Mouse (Mus musculus): ENCODE results near the gene Gm17720. TPM values are rescaled to one million over a fixed set of nuclear protein-coding genes. Genes with fewer than 3 reads are reported as not detected.

Gene Gm17720
- polyA plus RNA-seq, 1 experiment = not detected

DNA sequence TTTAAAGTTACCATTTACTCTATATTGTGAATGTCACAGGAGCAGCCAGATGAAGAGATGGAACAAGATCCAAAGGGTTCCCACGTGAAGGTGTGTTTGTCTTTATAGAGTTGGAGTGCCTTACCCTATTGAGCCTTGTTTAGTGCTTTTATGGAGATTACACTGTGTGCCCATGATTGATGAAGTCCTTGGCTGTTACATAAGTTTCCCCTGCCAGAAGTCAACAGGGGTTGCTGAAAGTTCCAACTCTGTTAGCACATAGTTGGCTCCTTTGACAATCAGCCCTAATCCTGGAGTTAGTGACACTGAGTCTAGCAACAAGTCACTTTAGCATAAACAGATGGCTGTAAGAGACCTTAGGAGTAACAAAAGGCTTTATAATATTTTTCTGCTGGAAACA, 10.7 kb downstream of the Gm17720 start:
- TF ChIP-seq CTCF (IDR thresholded peaks at IDR 0.05; ENCODE audit: insufficient read depth, low read length) (no peak), POLR2A (IDR thresholded peaks at IDR 0.05; ENCODE audit: borderline replicate concordance, extremely low read depth, low read depth, low read length) (no peak)
- 38% methylated on average over 1 of the region's 1 CpGs for WGBS
- Histone ChIP-seq H3K4me1 (ENCODE audit: control insufficient read depth, insufficient read depth, low read length) (no peaks in the 10 kb centered on the region), H3K4me3 (replicated peaks; ENCODE audit: extremely low read depth, low read depth, low read length) (no peak overlapping the region)
- no peak for DNase-seq

DNA sequence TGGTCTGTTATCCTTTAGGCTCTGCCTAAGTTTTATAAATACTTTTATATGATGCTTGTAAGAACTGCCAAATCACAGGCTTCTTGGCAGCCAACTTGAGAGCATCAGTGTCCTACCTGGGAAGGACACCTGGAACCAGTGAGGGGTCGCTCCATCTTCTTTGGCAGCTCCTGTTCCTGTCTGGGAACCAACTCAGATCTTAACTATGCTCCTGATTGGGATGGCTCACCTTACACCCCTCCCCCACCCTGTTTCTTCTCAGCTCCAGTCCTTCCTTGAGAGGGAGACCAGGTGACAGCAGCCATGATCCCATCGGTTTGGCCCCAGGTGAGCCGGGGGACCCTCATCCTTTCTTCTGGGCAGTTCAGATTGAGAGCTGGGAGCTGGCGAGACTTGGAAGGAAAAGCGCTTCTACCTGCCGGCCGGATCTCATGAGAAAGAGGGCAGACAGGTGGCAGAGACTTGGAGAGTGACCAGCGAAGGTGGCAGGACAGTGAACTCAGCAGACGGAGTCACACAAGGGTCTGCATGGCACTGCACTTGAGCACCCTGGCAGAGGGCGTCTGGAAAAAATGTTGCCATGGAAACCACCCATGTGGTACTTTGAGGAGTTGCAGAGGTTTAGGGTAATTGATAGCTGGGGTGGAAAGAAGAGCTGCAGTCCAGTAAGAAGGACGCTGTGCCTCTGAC, 20.0 kb downstream of the Gm17720 start:
- TF ChIP-seq POLR2A (IDR thresholded peaks at IDR 0.05; ENCODE audit: borderline replicate concordance, extremely low read depth, low read depth, low read length) = no peak
- TF ChIP-seq CTCF (IDR thresholded peaks at IDR 0.05; ENCODE audit: insufficient read depth, low read length) = no peak
- H3K4me1 ChIP-seq (ENCODE audit: control insufficient read depth, insufficient read depth, low read length) = no peaks in the 10 kb centered on the region
- 75% methylated on average over 11 of the region's 11 CpGs for WGBS
- no peak overlapping the region for H3K4me3 ChIP-seq (replicated peaks; ENCODE audit: extremely low read depth, low read depth, low read length)
- DNase-seq = no peak

DNA sequence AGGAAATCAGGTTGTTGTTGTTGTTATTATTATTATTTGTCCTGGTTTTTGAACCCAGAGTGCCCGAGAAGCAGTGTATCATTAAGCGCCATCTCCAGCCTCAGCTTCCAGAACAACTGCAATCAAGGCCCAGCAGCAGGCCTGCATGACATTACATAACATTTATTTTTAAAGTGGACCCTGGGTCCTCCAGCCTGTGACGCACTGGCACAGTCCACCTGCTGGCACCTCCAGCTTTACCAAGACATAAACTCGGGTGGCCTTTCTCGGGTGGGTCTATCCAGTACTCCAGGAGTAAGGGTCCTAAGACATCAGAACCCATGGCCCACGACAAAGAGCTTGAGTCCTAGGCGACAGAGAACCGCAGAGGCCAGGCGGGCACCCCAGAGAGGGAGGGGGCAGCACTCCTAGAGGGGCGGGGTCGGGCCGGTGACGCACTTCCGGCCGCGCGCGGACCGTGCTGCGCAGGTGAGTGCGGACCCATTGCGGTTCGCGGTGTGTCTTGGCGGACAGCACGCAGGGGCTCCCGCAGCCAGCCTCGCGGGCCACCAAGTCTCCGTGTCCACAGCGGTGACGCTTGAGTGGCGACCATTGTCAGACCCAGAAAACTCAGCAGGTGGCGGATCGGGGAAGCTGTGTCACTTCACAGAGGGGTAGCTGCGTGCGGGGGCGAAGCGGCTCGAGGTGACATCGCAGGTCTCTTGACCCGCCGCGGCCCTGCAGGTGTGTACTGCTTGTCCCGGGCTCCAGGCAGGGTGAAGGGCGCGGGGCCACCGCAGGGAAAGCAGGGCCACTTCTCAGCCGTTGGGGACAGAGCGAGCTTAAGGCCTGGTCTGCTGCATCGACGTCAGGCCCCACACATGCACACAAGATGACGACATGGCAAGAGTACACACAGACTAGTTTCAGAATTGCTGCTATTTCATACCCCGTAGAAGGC, 23.0 kb downstream of the Gm17720 start, which contains the start of gene Zfp612:
Gene Zfp612, plus strand, starts transcription at position 465 of the 940 bp plus-strand sequence.
- H3K4me1 ChIP-seq (ENCODE audit: control insufficient read depth, insufficient read depth, low read length) = no peaks in the 10 kb centered on the region
- WGBS = 9% methylated on average over 54 of the region's 54 CpGs
- peak; percentile 68 for DNase-seq
- peak within 1 kb of the TSS; percentile 66 for H3K4me3 ChIP-seq (replicated peaks; ENCODE audit: extremely low read depth, low read depth, low read length)
- TF ChIP-seq CTCF (IDR thresholded peaks at IDR 0.05; ENCODE audit: insufficient read depth, low read length) = no peak
- TF ChIP-seq POLR2A (IDR thresholded peaks at IDR 0.05; ENCODE audit: borderline replicate concordance, extremely low read depth, low read depth, low read length) = peak; percentile 55; the same call in 1 of the 2 replicates

DNA sequence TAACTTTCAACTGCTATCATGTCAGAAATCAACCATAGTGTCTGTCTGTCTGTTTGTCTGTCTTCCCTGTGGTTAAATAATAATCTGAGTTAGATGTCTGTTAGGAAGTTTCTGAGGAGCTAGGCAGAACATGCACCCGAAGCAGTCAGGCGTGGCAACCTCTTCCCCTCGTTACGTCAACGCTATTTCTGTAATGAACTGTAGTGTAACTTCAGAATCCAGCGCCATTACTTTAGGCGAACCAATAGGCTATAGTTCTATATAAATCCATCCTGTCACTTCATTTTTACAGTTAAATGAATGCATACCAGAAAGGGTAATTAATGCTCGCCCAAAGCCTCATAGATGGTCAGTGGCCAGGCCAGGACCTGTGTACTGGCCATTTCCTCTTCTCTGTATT, 28.1 kb downstream of the Gm17720 start:
- WGBS = 74% methylated on average over 8 of the region's 8 CpGs
- Histone ChIP-seq H3K4me3 (replicated peaks; ENCODE audit: extremely low read depth, low read depth, low read length) (no peak overlapping the region), H3K4me1 (ENCODE audit: control insufficient read depth, insufficient read depth, low read length) (no peaks in the 10 kb centered on the region)
- TF ChIP-seq POLR2A (IDR thresholded peaks at IDR 0.05; ENCODE audit: borderline replicate concordance, extremely low read depth, low read depth, low read length) = no peak
- no peak for TF ChIP-seq CTCF (IDR thresholded peaks at IDR 0.05; ENCODE audit: insufficient read depth, low read length)
- no peak for DNase-seq

DNA sequence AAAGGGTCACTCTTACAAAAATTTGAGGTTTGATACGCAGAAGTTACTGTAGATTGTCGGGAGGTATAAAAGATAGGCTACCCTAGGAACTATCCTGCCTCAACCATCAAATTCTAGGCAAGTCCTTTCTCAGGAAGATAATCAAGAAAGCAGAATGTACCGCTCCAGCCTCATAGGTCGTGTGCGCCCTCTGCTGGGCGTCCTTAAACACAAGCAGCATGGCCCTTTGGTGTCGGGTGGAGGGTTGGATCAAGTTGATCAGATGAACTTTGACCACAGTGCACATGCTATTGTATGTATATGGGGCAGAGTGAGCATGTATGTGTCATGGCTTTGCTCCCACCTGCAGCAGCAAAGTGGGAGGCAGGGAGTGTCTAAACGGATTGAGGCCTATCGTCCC, 31.0 kb downstream of the Gm17720 start:
- WGBS = 15% methylated on average over 9 of the region's 9 CpGs
- Histone ChIP-seq H3K4me3 (replicated peaks; ENCODE audit: extremely low read depth, low read depth, low read length) (no peak overlapping the region), H3K4me1 (ENCODE audit: control insufficient read depth, insufficient read depth, low read length) (no peaks in the 10 kb centered on the region)
- TF ChIP-seq POLR2A (IDR thresholded peaks at IDR 0.05; ENCODE audit: borderline replicate concordance, extremely low read depth, low read depth, low read length) = no peak
- peak; percentile 93 for TF ChIP-seq CTCF (IDR thresholded peaks at IDR 0.05; ENCODE audit: insufficient read depth, low read length)
- DNase-seq = peak; percentile 45

DNA sequence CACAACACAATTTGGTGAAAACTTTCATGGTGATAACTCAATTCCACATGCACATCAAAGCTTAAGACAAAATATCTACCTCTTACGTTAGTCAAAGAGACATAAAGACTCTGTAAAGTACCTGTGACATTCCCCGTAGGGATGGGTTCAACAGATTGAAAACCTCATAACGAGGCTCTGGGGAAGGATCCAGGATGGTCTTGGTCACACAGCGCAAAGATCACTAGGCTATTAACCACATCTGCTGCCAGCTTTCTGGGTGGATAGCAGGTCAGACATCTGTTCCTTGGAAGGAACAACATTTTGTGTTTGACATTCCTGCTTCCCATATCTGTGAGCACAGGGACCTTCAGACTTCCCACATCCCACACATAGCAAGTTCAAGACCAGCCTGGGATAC, 32.8 kb downstream of the Gm17720 start:
- TF ChIP-seq POLR2A (IDR thresholded peaks at IDR 0.05; ENCODE audit: borderline replicate concordance, extremely low read depth, low read depth, low read length) (no peak), CTCF (IDR thresholded peaks at IDR 0.05; ENCODE audit: insufficient read depth, low read length) (no peak)
- no peaks in the 10 kb centered on the region for H3K4me1 ChIP-seq (ENCODE audit: control insufficient read depth, insufficient read depth, low read length)
- no peak for DNase-seq
- 82% methylated on average over 4 of the region's 4 CpGs for WGBS
- no peak overlapping the region for H3K4me3 ChIP-seq (replicated peaks; ENCODE audit: extremely low read depth, low read depth, low read length)

DNA sequence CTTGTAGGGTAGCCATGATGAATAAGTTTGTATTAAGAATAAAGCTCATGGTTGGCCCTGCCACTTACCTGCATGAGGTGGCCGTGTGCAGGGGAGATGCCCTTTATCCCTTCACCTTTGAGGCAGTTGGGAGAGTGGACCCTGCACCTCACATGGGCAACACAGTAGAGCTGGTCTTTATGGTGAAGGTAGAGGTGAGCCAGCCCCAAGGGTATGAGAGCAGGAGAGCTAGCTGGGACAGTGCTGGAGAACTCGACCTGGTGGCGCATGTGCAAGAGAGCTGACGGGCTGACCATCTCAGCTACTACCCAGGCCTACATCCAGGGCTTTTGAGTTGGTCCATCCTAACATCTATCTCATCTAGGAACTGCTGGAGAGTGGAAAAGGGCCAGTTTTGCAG, 36.9 kb downstream of the Gm17720 start:
- Histone ChIP-seq H3K4me1 (ENCODE audit: control insufficient read depth, insufficient read depth, low read length) (no peaks in the 10 kb centered on the region), H3K4me3 (replicated peaks; ENCODE audit: extremely low read depth, low read depth, low read length) (no peak overlapping the region)
- 90% methylated on average over 4 of the region's 4 CpGs for WGBS
- TF ChIP-seq CTCF (IDR thresholded peaks at IDR 0.05; ENCODE audit: insufficient read depth, low read length) (no peak), POLR2A (IDR thresholded peaks at IDR 0.05; ENCODE audit: borderline replicate concordance, extremely low read depth, low read depth, low read length) (no peak)
- no peak for DNase-seq

DNA sequence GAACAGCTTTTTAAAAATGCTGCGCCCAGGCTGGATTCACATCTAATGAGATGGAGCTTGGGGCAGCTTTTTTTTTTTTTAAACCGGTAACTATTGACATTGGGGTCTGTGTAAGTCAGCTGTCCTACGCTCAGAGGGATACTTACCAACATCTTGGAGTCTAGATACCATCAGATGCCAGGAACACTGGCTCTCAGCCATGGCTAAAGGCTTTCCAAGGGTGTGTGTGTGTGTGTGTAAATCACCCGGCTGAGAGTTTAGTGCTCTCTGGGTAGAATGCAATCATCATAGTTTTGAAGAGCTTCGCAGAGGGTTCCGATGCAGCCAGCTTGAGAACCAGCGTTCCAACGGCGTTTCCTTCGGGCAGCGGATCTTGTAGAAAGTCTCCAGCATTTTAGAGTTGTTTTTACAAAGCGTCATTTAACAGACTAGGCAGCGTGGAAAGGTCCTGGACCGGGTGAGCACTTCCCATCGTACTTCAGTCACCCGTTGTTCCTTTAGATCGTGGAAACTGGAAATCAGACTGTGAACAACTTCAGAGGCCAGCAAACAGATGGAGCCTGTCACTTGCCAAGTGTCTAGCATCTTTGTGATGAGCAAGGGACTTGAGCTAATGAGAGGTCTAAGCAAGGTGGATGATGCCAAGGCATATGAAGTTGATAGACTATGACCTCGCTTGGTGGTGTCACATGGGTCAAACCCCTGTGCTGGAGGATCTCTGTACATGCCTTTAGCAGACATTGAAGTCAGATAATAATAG, 37.8 kb downstream of the Gm17720 start:
- H3K4me3 ChIP-seq (replicated peaks; ENCODE audit: extremely low read depth, low read depth, low read length) = no peak overlapping the region
- H3K4me1 ChIP-seq (ENCODE audit: control insufficient read depth, insufficient read depth, low read length) = no peaks in the 10 kb centered on the region
- no peak for DNase-seq
- no peak for TF ChIP-seq POLR2A (IDR thresholded peaks at IDR 0.05; ENCODE audit: borderline replicate concordance, extremely low read depth, low read depth, low read length)
- 83% methylated on average over 18 of the region's 18 CpGs for WGBS

DNA sequence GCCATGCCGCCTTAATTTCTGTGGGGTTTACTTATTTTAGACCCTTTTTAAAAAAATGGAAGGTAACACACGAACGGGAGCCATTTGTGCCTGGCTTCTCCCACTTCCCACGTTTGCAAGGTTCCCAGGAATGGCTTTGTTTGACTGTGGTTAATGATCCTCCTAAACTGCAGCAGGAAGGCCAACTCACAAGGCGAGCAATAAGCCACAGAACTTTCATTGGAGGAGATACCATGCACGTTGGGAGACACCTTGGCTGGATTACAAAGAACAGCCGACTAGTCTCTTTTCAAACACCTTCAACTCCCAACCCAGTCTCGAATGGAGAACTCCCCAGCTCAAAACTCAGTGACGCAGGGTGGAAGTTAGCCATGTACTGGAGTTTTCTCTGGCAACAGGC, 38.4 kb downstream of the Gm17720 start:
- no peak overlapping the region for H3K4me3 ChIP-seq (replicated peaks; ENCODE audit: extremely low read depth, low read depth, low read length)
- H3K4me1 ChIP-seq (ENCODE audit: control insufficient read depth, insufficient read depth, low read length) = no peaks in the 10 kb centered on the region
- no peak for DNase-seq
- WGBS = 60% methylated on average over 9 of the region's 9 CpGs
- TF ChIP-seq CTCF (IDR thresholded peaks at IDR 0.05; ENCODE audit: insufficient read depth, low read length) = no peak
